Mouse (Mus musculus): ENCODE results near the gene Hmga1b.
"Not testable (repeated sequence)": the region's sequence is repeated elsewhere in the genome, so short reads cannot be mapped to it uniquely, and the experiment has no call there.

Hmga1b gene

DNA sequence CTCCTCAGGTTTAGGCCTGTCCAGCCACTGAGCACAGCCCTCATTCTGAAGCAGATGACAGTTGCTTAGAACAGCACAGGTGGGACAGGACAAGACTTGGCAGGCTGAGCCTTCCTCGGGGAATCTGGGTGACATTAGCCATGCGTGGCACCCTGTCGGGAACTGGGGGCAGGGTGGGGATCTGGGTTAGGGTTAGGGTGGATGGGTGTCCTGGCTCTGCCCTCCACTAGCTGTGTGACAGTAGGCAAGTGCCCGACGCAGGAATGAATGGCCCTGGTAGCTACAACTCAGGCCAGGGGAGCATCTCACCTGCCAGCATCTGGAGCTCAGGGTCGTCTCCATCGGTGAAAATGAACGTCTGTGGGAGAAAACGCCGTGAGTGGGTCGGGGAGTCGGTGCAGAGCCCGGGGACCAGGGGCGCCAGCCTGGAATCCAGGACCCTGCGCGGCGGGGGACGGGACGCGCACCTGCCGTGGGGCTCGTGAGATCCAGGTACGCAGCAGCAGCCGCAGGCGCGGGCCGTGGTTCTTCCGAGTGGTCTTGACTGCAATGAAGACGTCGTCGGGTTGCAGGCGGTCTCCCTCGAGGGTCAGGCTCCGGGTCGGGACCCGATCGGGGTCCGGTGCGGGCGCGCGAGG, 21.0 kb downstream of the Hmga1b start:
- DNase-seq (ENCODE audit: low read depth, low spot score): no peak

DNA sequence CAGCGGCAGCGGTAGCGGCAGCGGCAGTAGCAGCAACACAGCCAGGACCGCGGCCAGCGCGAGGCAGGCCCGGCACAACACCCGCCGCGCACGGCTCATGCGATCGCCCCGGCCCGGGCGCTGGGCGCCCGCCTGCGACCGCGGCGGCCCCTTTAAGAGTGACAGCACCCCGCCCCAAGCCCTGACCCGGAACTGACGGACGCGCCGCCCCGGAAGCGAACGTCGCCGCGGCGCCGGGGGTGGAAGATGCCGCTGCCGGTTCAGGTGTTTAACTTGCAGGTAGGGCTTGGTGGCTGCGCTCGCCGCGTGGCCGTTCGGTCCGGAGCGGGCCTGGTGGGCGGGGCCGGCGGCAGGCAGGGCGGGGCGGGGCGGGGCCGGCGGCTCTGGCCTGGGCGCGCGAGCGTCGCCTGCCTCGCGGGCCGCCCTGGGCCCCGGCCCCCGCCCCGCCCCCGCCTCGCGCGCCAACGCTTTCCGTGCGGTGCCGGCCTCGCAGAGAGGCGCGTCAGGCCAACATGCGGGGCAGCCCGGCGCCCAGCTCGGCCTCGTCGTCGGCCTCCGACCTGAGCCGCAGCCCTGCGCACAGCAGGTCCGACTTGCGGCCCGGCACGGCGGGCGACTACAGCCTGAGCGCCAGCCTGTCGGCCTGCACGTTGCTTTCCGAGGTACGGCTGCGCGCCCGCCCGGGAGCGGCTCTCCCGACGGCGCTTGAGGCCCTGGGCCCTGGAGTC, 21.6 kb downstream of the Hmga1b start, which contains the start of the genes Rfng and Gps1:
Gene Rfng (minus strand): TSS at position 144 of the 728 bp plus-strand sequence.
Gene Gps1 (plus strand): TSS at position 209 of the 728 bp plus-strand sequence.
- DNase-seq (ENCODE audit: low read depth, low spot score): peak; percentile 64

DNA sequence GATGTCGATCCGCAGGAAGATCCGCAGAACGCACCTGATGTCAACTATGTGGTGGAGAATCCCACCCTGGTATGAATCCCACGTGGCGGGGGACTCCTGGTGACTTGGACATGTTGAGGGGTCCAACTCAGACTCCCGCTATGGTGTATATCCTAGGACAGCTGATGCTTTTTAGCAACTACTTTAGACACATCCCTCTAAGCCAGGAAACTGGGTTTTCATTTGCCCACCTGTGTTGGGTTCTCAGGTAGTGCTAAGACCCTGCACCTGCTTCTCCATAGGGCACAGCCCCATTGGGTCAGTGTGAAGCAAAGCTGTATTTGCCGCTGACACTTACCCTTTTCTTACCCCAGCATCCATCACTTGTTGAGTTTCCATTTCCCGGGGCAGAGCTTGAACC, 22.6 kb downstream of the Hmga1b start:
- DNase-seq (ENCODE audit: low read depth, low spot score): no peak

- not testable (repeated sequence) for DNase-seq (ENCODE audit: low read depth, low spot score)
These were observed 25.9 kb downstream of the Hmga1b start for GRCm38 (mm10) chr11:120788460-120788859.

GRCm38 (mm10) chr11:120789355-120789754, 26.8 kb downstream of the Hmga1b start:
- no peak for DNase-seq (ENCODE audit: low read depth, low spot score)

- no peak for DNase-seq (ENCODE audit: low read depth, low spot score)
These were observed 27.2 kb downstream of the Hmga1b start for GRCm38 (mm10) chr11:120789810-120790209.

GRCm38 (mm10) chr11:120792652-120793051, 30.1 kb downstream of the Hmga1b start:
- DNase-seq (ENCODE audit: low read depth, low spot score): no peak

DNA sequence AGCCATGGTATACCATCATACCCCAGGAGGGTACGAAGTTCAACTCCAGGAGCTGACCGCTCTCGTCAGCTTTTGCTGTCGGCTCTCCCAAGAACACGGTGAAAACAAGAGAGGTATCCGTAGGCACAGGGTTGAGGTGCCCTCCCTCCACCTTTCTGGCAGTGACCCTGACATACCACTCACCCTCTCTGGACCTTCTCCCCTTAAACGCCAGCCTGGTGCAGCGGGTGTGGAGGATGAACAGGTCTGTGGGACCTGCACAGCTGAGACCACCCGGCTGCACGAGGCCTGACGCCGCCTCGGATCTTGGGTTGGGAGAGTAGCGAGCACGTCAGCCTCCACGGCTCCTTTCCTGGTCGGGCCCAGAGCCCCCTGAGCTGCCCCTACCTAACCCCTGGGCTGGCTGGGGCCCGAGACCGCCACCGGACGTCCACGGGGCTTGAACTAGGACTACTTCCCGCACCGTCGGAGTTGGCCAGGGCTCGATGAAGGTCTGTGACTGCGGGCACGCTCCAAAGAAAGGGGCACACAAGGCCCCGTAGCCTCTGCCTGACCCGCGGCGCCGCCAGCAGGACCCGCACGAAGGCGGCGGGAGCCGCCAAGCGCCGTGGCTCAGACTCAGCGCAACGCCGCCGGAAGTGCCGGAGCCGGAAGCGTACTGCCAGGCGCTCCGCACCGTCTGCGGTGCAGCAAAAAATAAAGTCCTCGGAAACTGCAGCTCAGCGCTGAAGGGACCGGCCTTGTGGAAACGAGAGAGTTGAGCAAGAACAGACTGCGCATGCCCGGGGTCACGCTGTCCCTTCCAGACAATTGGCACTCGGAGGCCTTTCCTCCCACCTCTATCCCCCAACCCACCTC, 33.4 kb downstream of the Hmga1b start, which contains the start of gene Dus1l:
Gene Dus1l (minus strand): TSS at position 648 of the 858 bp plus-strand sequence.
- peak; percentile 97 for DNase-seq (ENCODE audit: low read depth, low spot score)

DNA sequence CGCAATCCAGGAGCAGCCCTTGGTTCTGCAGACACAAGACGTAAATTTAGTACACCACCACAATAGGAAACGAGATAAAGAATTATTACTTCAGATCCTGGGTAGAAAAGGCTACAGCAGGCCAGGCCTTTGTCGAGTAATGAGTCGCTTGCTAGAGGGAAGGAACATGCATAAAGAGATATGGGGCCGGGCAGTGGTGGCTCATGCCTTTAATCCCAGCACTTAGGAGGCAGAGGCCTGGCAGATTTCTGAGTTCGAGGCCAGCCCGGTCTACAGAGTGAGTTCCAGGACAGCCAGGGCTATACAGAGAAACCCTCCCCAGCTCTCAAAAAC, 34.0 kb downstream of the Hmga1b start:
- no peak for DNase-seq (ENCODE audit: low read depth, low spot score)

GRCm38 (mm10) chr11:120798244-120798643, 35.6 kb downstream of the Hmga1b start:
- DNase-seq (ENCODE audit: low read depth, low spot score): no peak

DNA sequence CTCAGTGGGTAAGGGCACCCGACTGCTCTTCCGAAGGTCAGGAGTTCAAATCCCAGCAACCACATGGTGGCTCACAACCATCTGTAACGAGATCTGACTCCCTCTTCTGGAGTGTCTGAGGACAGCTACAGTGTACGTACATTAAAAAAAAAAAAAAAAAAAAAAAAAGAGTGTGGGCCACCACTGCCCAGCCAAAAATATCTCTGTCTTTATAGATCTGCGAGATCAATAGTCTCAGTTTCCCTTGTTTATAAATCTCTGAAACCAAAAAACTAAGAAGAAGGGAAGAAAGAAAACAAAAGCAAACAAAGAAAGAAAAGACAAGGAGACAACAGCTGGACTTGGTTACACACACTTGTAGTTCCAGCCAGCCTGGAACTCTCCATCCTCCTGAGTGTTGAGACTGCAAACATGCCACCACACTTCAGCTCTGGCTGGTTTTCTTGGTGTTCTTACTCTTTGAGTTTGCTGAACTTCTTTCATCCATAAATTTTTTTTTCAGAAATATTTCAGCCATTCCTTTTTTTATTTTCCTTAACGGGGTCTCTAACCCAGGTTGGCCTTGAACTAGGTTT, 36.8 kb downstream of the Hmga1b start:
- no peak for DNase-seq (ENCODE audit: low read depth, low spot score)

DNA sequence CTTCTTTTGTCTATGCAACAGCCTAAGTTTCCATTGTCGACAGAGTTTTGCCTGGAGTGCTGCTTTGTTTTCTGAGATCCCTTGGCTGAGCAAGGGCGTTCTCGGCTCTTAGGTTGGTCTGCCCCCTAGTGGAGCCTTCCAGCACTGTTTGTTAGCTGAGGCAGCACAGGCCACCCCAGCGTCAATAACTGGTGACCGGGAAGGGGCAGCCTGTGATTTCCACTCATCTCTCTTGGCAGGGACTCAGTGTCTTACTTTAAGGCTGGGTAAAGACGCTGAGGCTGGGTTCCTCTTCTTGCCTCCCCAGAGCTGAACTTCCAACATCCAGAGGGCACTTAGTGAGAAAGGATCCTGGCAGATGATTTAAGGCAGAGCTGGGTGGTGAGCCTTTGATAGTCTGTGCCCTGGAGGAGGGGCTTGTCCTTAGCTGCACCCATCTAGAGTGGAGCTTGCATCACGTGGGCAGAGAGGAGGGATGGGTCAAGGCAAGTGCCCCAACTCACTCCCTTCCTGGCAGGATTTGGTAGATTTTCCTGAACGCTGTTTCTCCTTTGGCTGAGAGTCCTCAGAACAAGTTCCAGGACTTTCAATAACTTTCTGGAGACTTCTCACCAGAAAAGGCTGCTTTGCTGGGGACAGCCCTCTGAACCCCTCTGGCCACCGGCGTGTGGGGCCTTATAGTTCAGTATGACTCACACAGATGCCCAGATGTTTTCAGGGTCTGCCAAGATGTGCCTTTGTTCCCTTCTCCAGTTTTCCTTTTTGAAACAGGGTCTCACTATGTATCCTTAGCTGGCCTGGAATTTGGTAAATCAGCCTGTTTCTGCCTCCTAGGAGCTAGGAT, 37.7 kb downstream of the Hmga1b start:
- DNase-seq (ENCODE audit: low read depth, low spot score): peak; percentile 81

DNA sequence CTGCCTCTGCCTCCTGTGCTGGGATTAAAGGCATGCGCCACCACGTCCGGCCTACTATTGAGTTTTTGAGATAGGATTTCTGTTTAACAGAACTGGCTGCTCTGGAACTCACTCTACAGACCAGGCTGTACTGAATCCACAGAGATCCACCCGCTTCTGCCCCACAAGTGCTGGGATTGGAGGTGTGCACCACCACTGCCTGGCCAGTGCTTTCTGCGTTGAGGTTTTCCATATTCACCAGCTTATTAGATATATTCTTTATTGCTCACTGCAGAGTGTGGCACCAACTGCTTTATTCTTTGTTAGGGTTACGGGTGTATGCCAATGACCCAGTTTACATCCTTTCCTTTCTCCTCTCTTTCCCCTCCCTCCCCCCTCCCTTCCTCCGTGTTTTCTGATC, 41.7 kb downstream of the Hmga1b start:
- DNase-seq (ENCODE audit: low read depth, low spot score): no peak

DNA sequence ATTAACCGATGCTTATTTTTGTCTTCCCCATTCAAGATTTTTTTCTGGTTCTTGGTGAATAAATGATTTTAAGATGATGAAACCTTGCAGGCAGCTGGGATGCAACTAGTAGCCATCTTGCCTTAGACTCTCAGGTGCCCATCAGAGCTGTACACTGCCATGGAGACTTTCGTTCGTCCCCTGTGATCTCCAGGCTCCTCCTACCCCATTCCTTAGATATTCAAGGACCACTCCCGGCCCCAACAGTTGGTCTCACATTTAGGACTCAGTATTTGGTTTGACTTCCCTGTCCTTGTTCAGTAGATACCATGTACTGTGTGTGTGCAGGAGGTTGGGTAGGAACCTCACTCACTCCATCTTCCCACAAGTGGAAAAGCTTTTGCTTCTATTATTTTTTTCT, 42.2 kb downstream of the Hmga1b start:
- no peak for DNase-seq (ENCODE audit: low read depth, low spot score)

GRCm38 (mm10) chr11:120805375-120806298, 43.0 kb downstream of the Hmga1b start:
- DNase-seq (ENCODE audit: low read depth, low spot score): no peak

GRCm38 (mm10) chr11:120808010-120808409, 45.4 kb downstream of the Hmga1b start:
- DNase-seq (ENCODE audit: low read depth, low spot score): no peak

GRCm38 (mm10) chr11:120812068-120812467, 49.5 kb downstream of the Hmga1b start:
- DNase-seq (ENCODE audit: low read depth, low spot score): no peak

All from embryo, embryonic 11.5 days (tissue).